Mouse (Mus musculus) hindbrain, embryonic 13.5 days (tissue): ENCODE data around the gene 1110059E24Rik. TPM values are rescaled to one million over a fixed set of nuclear protein-coding genes. Genes with fewer than 3 reads are reported as not detected.

Experiments used
- ATAC-seq: fragments of 200-750 bp; cut with Nextera tagmentation; 2 replicates; pipeline ENCODE4 v1.8.0; 2017; ENCODE audit warnings: moderate TSS enrichment; ENCODE audit not compliant: low FRiP score
- H3K27ac ChIP-seq: fragments of 300-500 bp; sonication (generic); 2 replicates; pipeline ENCODE4 v1.5.1; 2015; ENCODE audit warnings: inconsistent platforms, mild to moderate bottlenecking, moderate library complexity
- H3K27me3 ChIP-seq: fragments of 300-500 bp; sonication (generic); 2 replicates; pipeline ENCODE4 v1.6.1; 2015; ENCODE audit warnings: mild to moderate bottlenecking, inconsistent platforms
- H3K36me3 ChIP-seq: fragments of 300-500 bp; sonication (generic); 2 replicates; pipeline ENCODE4 v1.6.1; 2015; ENCODE audit warnings: mild to moderate bottlenecking, inconsistent platforms
- H3K4me1 ChIP-seq: fragments of 300-500 bp; sonication (generic); replicated peaks from 2 replicates; pipeline ENCODE4 v1.6.1; 2015; ENCODE audit warnings: inconsistent platforms
- H3K4me2 ChIP-seq: fragments of 300-500 bp; sonication (generic); 2 replicates; pipeline ENCODE4 v1.6.1; 2015; ENCODE audit warnings: inconsistent platforms, mild to moderate bottlenecking, moderate library complexity
- H3K4me3 ChIP-seq: fragments of 300-500 bp; sonication (generic); 2 replicates; pipeline ENCODE4 v1.5.1; 2015; ENCODE audit warnings: mild to moderate bottlenecking, inconsistent platforms
- H3K9ac ChIP-seq: fragments of 300-500 bp; sonication (generic); 2 replicates; pipeline ENCODE4 v1.6.1; 2015; ENCODE audit warnings: mild to moderate bottlenecking, inconsistent platforms
- H3K9me3 ChIP-seq: fragments of 300-500 bp; sonication (generic); 2 replicates; pipeline ENCODE4 v1.6.1; 2016; ENCODE audit warnings: inconsistent platforms
- whole genome bisulfite sequencing: fragments of 180-500 bp; shearing (Covaris S2); methylation state at CpG from one replicate; pipeline ENCODE4 v1.1.7; 2015; 5-methylcytosine and 5-hydroxymethylcytosine counted together
- polyA plus RNA-seq: library from polyadenylated mRNA; unstranded; fragments of >200 nt; fragmentation: Nextera tagmentation; extraction: Ambion mirVana; gene quantifications from 2 replicates; pipeline ENCODE4 v1.2.1, GENCODE M21; 2015

Gene 1110059E24Rik
- polyA plus RNA-seq = 56.8 and 57.3 TPM in 2 replicates

DNA sequence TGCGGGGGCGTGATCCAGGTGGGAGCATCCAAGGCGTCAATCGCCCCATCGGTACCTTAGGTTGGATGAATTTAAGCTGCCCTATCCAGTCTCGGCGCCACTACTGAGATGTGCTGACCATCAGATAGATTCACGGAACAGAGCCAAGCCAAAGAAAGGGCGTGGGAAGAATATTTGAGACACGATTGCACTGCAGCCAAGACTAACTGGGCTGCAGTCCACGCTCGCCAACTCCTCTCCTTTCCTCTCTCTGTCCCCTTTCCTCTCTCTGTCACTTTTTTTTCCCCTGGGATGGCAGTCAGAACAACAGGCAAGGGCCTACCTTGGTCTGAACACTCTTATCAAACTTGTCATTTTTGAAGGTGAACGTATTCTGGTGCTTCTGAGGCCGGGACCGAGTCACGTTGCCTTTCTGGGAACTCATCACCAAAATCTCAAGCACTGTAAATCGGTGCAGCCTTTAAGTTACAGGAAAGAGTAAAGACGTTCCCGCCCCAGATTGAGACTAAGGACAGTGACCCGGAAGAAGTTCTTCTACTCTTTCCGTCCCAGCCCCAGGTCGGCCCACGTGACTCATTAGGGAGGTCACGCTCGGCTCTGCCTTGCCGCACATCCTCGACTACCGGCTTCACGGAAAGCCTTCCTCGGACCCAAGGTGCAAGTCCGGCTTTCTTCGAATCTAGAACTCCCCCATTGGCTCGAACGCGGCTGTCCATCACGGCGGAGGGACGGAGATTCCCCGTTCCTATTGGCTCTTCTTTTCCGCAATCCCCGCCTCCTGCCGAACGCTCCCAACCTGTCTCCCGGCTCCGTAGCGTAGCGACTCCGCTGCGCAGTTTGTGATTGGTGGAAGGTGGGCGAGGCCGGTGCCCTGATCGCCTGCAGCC, at the start of gene 1110059E24Rik:
TSS of gene 1110059E24Rik (minus strand) at position 692 of the 887 bp plus-strand sequence.
- H3K27me3 ChIP-seq = no peaks in the 10 kb centered on the region
- H3K9me3 ChIP-seq = no peaks in the 10 kb centered on the region
- peak within 1 kb of the TSS; percentile 87 for H3K4me2 ChIP-seq
- peak within 1 kb of the TSS; percentile 96 for H3K9ac ChIP-seq
- peaks cover 49% of the 10 kb centered on the region for H3K4me1 ChIP-seq
- H3K27ac ChIP-seq = peak within 1 kb of the TSS; percentile 98
- H3K36me3 ChIP-seq = no peaks in the 10 kb centered on the region
- peak within 1 kb of the TSS; percentile 87 for H3K4me3 ChIP-seq
- peak; percentile 99 for ATAC-seq
- WGBS = 6% methylated on average over 52 of the region's 52 CpGs

DNA sequence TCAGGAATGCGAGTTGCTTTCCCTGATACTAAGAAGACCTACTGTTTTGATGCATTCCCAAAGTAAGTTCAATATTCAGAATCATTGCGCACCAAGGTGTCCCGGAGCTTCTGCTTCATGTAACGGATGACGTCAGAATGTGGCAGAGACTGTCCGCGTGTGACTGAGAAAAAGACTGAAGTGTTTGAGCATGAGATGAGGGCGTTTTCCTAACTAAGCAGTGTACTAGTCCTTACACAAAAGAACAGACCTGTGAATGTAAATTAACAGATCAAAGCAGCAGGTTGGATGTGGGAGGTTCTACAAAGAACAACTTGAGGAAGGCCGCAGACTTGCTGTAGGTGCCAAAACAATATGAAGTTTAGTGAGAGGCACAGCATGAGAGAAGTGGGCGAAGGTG, 28.2 kb upstream of the 1110059E24Rik start:
- no peaks in the 10 kb centered on the region for H3K4me1 ChIP-seq
- no peak overlapping the region for H3K9ac ChIP-seq
- H3K27ac ChIP-seq = no peak overlapping the region
- ATAC-seq = no peak
- no peaks in the 10 kb centered on the region for H3K27me3 ChIP-seq
- 96% methylated on average over 10 of the region's 10 CpGs for WGBS
- no peak overlapping the region for H3K4me2 ChIP-seq
- no peak overlapping the region for H3K4me3 ChIP-seq
- H3K36me3 ChIP-seq = peaks cover 37% of the 10 kb centered on the region
- H3K9me3 ChIP-seq = no peaks in the 10 kb centered on the region

DNA sequence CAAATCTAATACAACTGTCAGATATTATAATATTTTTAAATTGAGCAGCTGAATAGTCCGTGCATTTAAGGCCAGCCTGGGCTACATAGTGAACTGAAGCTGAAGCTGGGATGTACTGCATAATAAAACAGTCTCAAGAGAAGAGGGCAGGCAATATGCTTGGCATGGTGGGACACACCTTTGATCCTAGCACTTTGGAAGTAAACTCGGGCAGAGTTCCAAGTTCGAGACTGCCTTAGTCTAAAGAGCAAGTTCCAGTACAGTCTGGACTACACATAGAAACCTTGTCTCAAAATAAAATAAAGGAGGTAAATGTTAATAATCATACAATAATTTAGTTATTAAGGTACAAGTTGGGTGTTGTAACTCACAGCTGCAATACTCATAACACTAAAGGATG, 27.3 kb upstream of the 1110059E24Rik start:
- no peak for ATAC-seq
- peaks cover 41% of the 10 kb centered on the region for H3K36me3 ChIP-seq
- H3K9me3 ChIP-seq = peaks cover 2% of the 10 kb centered on the region; the same call in 1 of the 2 replicates
- H3K9ac ChIP-seq = no peak overlapping the region
- WGBS = 97% methylated on average over 3 of the region's 3 CpGs
- no peak overlapping the region for H3K27ac ChIP-seq
- no peak overlapping the region for H3K4me2 ChIP-seq
- no peaks in the 10 kb centered on the region for H3K4me1 ChIP-seq
- H3K4me3 ChIP-seq = no peak overlapping the region
- H3K27me3 ChIP-seq = no peaks in the 10 kb centered on the region

DNA sequence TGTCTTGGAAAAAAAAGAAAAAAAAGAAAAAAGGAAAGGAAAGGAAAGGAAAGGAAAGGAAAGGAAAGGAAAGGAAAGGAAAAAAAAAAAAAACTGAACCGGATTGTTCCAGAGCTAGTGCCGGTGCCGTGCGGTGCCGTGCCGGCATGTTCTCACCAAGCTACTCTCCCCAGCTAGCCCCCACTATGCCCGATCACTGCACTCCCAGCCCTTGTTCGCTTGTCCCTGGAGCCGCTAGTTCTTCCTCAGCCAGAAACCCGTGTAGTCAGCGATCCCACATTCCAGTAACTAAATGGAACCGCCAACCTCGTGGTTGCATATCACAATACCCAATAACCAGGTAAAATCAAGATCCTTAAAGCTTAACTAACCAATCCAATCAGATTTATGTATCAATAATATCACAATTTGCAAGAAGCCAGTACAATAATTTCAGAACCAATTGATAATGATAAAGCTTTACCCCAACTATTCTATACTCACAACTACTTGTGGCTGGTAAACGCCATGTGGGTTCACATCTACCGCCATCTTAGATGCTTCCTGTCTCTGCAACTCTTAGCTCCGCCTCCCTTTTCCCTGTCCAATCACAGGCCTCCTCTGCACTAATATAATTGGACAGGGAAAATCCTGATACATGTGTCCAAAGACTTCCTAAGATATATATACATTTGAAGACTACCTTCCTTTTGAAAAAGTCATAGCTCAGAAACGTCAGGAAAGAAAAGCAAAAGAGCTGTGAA, 21.7 kb upstream of the 1110059E24Rik start:
- no peak overlapping the region for H3K27ac ChIP-seq
- H3K36me3 ChIP-seq = peaks cover 21% of the 10 kb centered on the region
- no peak overlapping the region for H3K9ac ChIP-seq
- no peak overlapping the region for H3K4me3 ChIP-seq
- H3K27me3 ChIP-seq = no peaks in the 10 kb centered on the region
- peaks cover 3% of the 10 kb centered on the region; the same call in 1 of the 2 replicates for H3K9me3 ChIP-seq
- 98% methylated on average over 17 of the region's 17 CpGs for WGBS
- no peak for ATAC-seq
- H3K4me1 ChIP-seq = no peaks in the 10 kb centered on the region
- H3K4me2 ChIP-seq = no peak overlapping the region

DNA sequence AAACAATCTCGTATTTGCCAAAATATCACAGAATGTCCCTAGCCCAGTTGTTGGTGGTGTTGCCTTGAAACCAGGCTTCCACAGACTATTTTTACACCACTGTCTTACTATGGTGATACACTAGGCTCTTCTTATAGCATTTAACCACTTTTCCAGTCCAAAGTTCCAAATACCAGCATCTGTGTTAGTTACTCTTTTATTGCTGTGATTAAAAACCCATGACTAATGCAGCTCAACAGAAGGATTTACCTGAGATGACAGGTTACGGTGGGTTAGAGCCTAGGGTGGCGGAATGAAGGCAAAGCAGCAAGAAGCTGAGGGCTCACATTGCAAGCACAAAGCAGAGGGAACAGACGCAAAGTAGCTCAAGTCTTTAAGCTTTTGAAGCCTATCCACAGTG, 16.9 kb upstream of the 1110059E24Rik start:
- Histone ChIP-seq H3K4me1 (no peaks in the 10 kb centered on the region), H3K9ac (no peak overlapping the region), H3K9me3 (no peaks in the 10 kb centered on the region), H3K4me3 (no peak overlapping the region), H3K4me2 (no peak overlapping the region), H3K27me3 (no peaks in the 10 kb centered on the region), H3K27ac (no peak overlapping the region), H3K36me3 (peaks cover 6% of the 10 kb centered on the region; the same call in 1 of the 2 replicates)
- no peak for ATAC-seq
- WGBS = 96% methylated on average over 4 of the region's 4 CpGs

DNA sequence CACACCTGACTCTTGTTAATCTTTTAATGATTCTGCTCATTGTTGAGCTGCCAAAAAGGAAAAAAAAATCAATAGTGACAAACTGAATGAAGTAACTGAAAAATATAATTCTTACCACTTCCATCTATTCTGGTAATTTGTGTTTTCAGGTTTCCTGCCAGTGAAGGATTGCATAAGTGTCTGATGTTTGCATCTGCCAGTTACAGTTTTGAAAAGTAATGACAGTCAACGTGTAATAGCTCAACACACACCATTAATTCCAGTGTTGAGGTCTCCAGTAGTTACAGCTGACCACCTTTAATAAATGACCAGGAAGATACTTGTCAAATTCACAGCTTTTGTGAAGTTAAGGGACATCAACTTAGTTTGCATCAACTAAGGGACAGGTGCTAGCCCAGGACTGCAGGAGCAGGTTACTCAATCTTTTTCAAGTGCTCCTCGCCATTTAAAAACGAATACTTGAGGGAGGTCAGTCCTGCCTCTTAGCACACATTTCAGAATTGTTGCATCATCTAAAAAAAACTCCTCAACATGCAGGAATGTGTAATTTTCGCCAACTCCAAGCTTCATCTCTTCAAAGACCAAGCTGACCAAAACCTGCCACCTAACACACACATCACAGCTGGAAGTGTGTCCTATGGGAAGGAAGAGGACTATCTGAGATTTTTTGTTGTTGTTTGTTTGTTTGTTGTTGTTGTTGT, 11.1 kb upstream of the 1110059E24Rik start:
- no peak overlapping the region for H3K27ac ChIP-seq
- H3K4me2 ChIP-seq = no peak overlapping the region
- H3K27me3 ChIP-seq = no peaks in the 10 kb centered on the region
- no peaks in the 10 kb centered on the region for H3K4me1 ChIP-seq
- no peak overlapping the region for H3K4me3 ChIP-seq
- whole genome bisulfite sequencing = 87% methylated on average over 4 of the region's 4 CpGs
- no peaks in the 10 kb centered on the region for H3K9me3 ChIP-seq
- no peak for ATAC-seq
- H3K9ac ChIP-seq = no peak overlapping the region
- H3K36me3 ChIP-seq = no peaks in the 10 kb centered on the region

DNA sequence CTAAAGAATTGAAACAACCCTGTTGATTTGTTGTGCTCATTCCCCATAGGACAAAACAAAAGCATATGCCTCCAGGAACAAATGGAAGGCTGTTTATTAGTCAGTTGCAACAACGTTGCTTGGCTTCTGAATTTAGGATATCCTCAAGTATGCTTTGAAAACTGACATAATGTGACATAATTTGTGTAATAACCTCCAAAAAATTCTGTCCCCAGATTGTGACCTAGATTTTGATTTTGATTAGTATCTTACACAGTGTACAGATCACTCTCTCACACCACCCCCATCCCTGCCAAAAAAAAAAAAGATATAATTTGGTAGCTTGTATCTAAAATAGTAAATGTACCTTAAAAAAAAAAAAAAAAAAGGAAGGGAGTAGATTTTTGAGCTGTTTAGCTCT, 8.0 kb upstream of the 1110059E24Rik start:
- Histone ChIP-seq H3K27ac (no peak overlapping the region), H3K9ac (no peak overlapping the region), H3K36me3 (no peaks in the 10 kb centered on the region), H3K4me2 (no peak overlapping the region), H3K9me3 (no peaks in the 10 kb centered on the region), H3K4me1 (peaks cover 3% of the 10 kb centered on the region), H3K4me3 (no peak overlapping the region), H3K27me3 (no peaks in the 10 kb centered on the region)
- no peak for ATAC-seq
- 76% methylated on average over 1 of the region's 1 CpGs for WGBS

DNA sequence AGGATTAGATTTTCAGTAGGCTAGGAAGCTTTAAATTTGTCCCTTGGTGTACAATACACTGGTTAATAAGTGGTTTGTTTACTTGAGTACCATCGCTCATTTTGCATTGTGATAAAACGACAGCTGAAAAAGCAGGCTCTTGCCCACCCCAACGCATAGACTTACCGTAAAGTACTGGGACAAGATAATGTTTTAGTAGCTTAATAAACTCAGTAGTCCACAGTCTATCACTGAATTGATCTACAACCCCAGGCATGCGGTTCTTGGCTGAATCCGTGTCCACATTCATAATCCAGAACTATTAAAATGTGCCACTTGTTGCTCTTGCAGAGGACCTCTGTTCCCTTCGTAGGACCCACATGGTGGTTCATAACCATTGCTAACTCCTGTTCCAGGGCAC, 2.0 kb upstream of the 1110059E24Rik start:
- peak overlapping the region; percentile 87 for H3K4me3 ChIP-seq
- ATAC-seq = no peak
- no peaks in the 10 kb centered on the region for H3K9me3 ChIP-seq
- no peak overlapping the region for H3K27ac ChIP-seq
- H3K36me3 ChIP-seq = no peaks in the 10 kb centered on the region
- WGBS = 64% methylated on average over 7 of the region's 7 CpGs
- peak overlapping the region; percentile 66 for H3K4me2 ChIP-seq
- H3K4me1 ChIP-seq = peaks cover 40% of the 10 kb centered on the region
- peak overlapping the region; percentile 96 for H3K9ac ChIP-seq
- H3K27me3 ChIP-seq = no peaks in the 10 kb centered on the region

DNA sequence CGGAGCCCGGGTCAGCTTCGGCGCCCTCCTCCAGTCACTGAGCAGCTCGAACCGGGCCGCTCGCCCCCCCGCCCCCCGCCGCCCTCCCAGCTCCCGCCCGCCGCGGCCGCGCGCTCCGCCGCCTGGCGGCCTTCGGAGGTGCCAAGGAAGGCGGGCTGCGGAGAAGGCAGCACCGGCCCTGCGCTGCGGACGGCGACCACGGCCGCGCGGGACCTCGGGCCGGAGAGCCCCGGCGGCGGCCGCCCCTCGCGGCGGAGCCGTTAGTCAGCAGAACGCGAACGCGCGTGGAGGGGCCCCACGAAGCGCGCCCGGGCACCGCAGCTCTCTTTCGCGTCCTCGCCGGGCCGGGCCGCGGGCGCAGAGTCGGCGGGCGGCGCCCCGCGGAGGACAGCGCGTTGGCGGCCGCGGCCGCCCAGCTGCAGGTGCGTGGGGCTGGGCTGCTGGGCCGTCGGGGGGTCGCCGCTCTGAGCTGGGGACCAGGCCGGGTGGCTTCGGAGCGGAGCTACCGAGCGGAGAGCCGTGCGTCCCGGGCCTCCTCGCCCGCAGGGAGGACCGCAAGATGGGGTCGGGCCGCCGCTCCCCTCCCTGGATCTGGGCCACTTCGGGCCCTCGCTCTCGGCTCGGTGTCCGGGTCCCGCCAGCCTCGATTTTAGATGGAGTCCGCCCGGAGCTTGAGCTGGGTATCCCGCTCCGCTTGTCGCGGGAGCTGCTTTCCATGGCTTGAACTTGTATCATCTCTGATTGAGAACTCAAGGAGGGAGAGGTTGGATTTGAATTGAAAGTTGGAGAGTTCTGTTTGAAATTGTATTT, 601 bp upstream of the 1110059E24Rik start, which contains the start of gene Abhd17b:
TSS of gene Abhd17b (plus strand) at position 14 of the 810 bp plus-strand sequence.
- Histone ChIP-seq H3K4me2 (peak within 1 kb of the TSS; percentile 87), H3K27ac (peak within 1 kb of the TSS; percentile 98), H3K9ac (peak within 1 kb of the TSS; percentile 96), H3K4me3 (peak within 1 kb of the TSS; percentile 87), H3K9me3 (no peaks in the 10 kb centered on the region), H3K27me3 (no peaks in the 10 kb centered on the region), H3K36me3 (no peaks in the 10 kb centered on the region), H3K4me1 (peaks cover 45% of the 10 kb centered on the region)
- under 1% methylated on average over 101 of the region's 105 CpGs for WGBS
- peak; percentile 73 for ATAC-seq

DNA sequence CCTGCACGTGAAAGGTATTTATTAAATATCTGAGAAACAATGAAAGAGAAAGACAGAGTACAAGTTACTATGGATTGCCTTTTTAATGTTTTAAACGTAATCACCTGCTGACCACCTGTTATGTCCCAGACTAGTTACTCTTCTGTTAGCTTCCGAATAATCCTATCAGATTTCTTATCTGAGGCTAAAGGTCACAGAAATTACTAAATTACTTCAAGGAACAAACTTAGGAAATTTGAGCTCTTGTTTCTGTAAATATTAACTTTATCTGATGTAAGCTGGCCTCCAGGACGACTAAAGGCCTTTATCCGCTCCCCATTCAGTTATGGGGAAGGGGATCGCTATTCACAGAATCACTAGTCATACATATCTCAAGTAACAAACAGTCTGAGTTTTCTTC, 1.1 kb downstream of the 1110059E24Rik start:
- Histone ChIP-seq H3K4me3 (peak overlapping the region; percentile 87), H3K27ac (no peak overlapping the region), H3K27me3 (no peaks in the 10 kb centered on the region), H3K36me3 (no peaks in the 10 kb centered on the region), H3K4me2 (peak overlapping the region; percentile 87), H3K9ac (peak overlapping the region; percentile 96), H3K4me1 (peaks cover 52% of the 10 kb centered on the region), H3K9me3 (no peaks in the 10 kb centered on the region)
- 52% methylated on average over 6 of the region's 6 CpGs for WGBS
- ATAC-seq = no peak

DNA sequence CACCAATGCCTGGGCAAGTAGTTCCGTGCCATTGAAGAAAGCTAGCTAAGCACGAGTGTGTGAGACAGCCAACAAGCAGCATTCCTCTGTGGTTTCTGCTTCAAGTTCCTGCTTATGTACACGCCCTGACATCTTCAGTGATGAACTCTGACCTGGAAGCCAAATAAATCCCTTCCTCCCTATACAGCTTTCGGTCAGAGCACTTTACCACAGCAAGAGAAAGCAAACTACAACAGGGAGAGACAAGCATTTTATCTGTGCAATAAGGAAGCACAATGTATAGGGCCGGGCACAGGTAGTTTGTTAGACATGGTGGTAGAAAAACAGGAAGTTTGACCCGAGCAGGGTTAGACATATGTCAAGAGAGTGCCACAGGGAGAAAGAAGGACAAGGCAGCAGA, 6.6 kb downstream of the 1110059E24Rik start:
- no peak overlapping the region for H3K27ac ChIP-seq
- no peak for ATAC-seq
- H3K4me2 ChIP-seq = no peak overlapping the region
- H3K9ac ChIP-seq = no peak overlapping the region
- no peaks in the 10 kb centered on the region for H3K27me3 ChIP-seq
- no peak overlapping the region for H3K4me3 ChIP-seq
- H3K9me3 ChIP-seq = no peaks in the 10 kb centered on the region
- WGBS = 89% methylated on average over 6 of the region's 6 CpGs
- peaks cover 22% of the 10 kb centered on the region for H3K4me1 ChIP-seq
- no peaks in the 10 kb centered on the region for H3K36me3 ChIP-seq
